Mouse (Mus musculus) CD4-positive naive resting alpha-beta T cell, adult 76 days (primary cell): Measurements from ENCODE around the gene Hfm1. TPM values are rescaled to one million over a fixed set of nuclear protein-coding genes. Genes with fewer than 3 reads are reported as not detected.

Experiments
- total RNA-seq: library from RNA; stranded (reverse); gene quantifications from one replicate; pipeline ENCODE4 v1.2.4, GENCODE M21; 2023

Hfm1 gene
- not detected for total RNA-seq

GRCm38 (mm10) chr5:106925488-106926368, at the start of gene Hfm1:
TSS of gene Hfm1 (minus strand) at chr5:106926321.

GRCm38 (mm10) chr5:106963584-106964512, 37.7 kb upstream of the Hfm1 start, which contains the start of gene Cdc7:
TSS of gene Cdc7 (plus strand) at chr5:106964322.

Other genes starting within 250 kb of the Hfm1 start
- gene Zfp644, start 229.0 kb downstream of the Hfm1 start, total RNA-seq = 221 TPM
- gene Cdc7, start 38.0 kb upstream of the Hfm1 start, total RNA-seq = 12.5 TPM